ENCODE assay signal across 25 mouse cellular contexts in genomic region chr5:83695383-83695782, GRCm38 (mm10).
"Had no signal": no experiment of that assay in that cellular context is flagged by ENCODE, and none has a peak within 500 bp of the region (broad histone marks: within the 10 kb centered on the region; RNA-seq: fewer than 3 reads in every experiment).

No protein-coding gene starts in this region.

- H3K9ac ChIP-seq: heart, embryonic 12.5 days; hindbrain, embryonic 13.5 days; hindbrain, embryonic 15.5 days; intestine, embryonic 15.5 days; limb, embryonic 12.5 days; liver, embryonic 13.5 days had no signal

- H3K27ac ChIP-seq: gastrocnemius, adult 2 months; heart, embryonic 10.5 days; hindbrain, embryonic 13.5 days; hindbrain, embryonic 15.5 days; intestine, embryonic 15.5 days; layer of hippocampus, adult 2 months; left cerebral cortex, adult 2 months; limb, embryonic 10.5 days; limb, embryonic 12.5 days; liver, embryonic 13.5 days had no signal

- ATAC-seq: inflammation-experienced regulatory T-cells, adult 6 months; intestine, embryonic 15.5 days; intestine, postnatal 0 days had no signal

- H3K27me3 ChIP-seq: heart, embryonic 12.5 days; hindbrain, embryonic 13.5 days; hindbrain, embryonic 15.5 days; intestine, embryonic 15.5 days; limb, embryonic 12.5 days; liver, embryonic 13.5 days had no signal

- H3K4me2 ChIP-seq: heart, embryonic 12.5 days; hindbrain, embryonic 13.5 days; hindbrain, embryonic 15.5 days; intestine, embryonic 15.5 days; limb, embryonic 12.5 days; liver, embryonic 11.5 days; liver, embryonic 13.5 days had no signal

- H3K4me1 ChIP-seq: heart, embryonic 10.5 days; heart, embryonic 12.5 days; hindbrain, embryonic 13.5 days; hindbrain, embryonic 15.5 days; intestine, embryonic 15.5 days; limb, embryonic 10.5 days; limb, embryonic 12.5 days; liver, embryonic 13.5 days had no signal

- H3K9me3 ChIP-seq: heart, embryonic 10.5 days; heart, embryonic 12.5 days; hindbrain, embryonic 13.5 days; hindbrain, embryonic 15.5 days; intestine, embryonic 15.5 days; limb, embryonic 10.5 days; limb, embryonic 12.5 days; liver, embryonic 13.5 days had no signal

- H3K4me3 ChIP-seq: gastrocnemius, adult 2 months; heart, embryonic 10.5 days; heart, embryonic 12.5 days; hindbrain, embryonic 13.5 days; hindbrain, embryonic 15.5 days; intestine, embryonic 15.5 days; layer of hippocampus, adult 2 months; left cerebral cortex, adult 2 months; limb, embryonic 10.5 days; limb, embryonic 12.5 days; liver, embryonic 13.5 days had no signal

- DNase-seq: gastrocnemius, adult 2 months; gastrocnemius, postnatal 10 days; gastrocnemius, postnatal 25 days; heart, adult 18-20 months; heart, postnatal 10 days; heart, postnatal 4 days; kidney, adult 18-20 months; kidney, adult 8-10 months; kidney, postnatal 10 days; kidney, postnatal 25 days; kidney, postnatal 4 days; liver; liver, embryonic 13.5 days had no signal

- H3K36me3 ChIP-seq: heart, embryonic 10.5 days; heart, embryonic 12.5 days; hindbrain, embryonic 13.5 days; hindbrain, embryonic 15.5 days; intestine, embryonic 15.5 days; limb, embryonic 10.5 days; limb, embryonic 12.5 days; liver, embryonic 13.5 days had no signal
